Mouse (Mus musculus): ENCODE data around the gene Card10.
A peak's percentile ranks its signal among the peaks of the same experiment; 100 is the strongest.

Card10 gene

GRCm38 (mm10) chr15:78772856-78773255 lies 30.0 kb downstream of the Card10 start:
- DNase-seq (ENCODE audit: low read depth): peak; percentile 59

GRCm38 (mm10) chr15:78772368-78772763 lies 30.5 kb downstream of the Card10 start:
- DNase-seq (ENCODE audit: low read depth): peak; percentile 94

- DNase-seq (ENCODE audit: low read depth): peak; percentile 97
Observed at GRCm38 (mm10) chr15:78771531-78772367, 31.1 kb downstream of the Card10 start.

- DNase-seq (ENCODE audit: low read depth): no peak
Observed at GRCm38 (mm10) chr15:78770983-78771355, 31.9 kb downstream of the Card10 start.

- no peak for DNase-seq (ENCODE audit: low read depth)
Observed at GRCm38 (mm10) chr15:78770234-78770982, 32.4 kb downstream of the Card10 start.

GRCm38 (mm10) chr15:78769064-78769463 lies 33.8 kb downstream of the Card10 start:
- DNase-seq (ENCODE audit: low read depth): no peak

GRCm38 (mm10) chr15:78763704-78764103 lies 39.1 kb downstream of the Card10 start:
- DNase-seq (ENCODE audit: low read depth): no peak

GRCm38 (mm10) chr15:78763210-78763609 lies 39.6 kb downstream of the Card10 start:
- no peak for DNase-seq (ENCODE audit: low read depth)

- DNase-seq (ENCODE audit: low read depth): no peak
Observed at GRCm38 (mm10) chr15:78761112-78761511, 41.7 kb downstream of the Card10 start.

- DNase-seq (ENCODE audit: low read depth): no peak
Observed at GRCm38 (mm10) chr15:78758132-78758531, 44.7 kb downstream of the Card10 start.

GRCm38 (mm10) chr15:78755966-78756725 lies 46.7 kb downstream of the Card10 start:
- DNase-seq (ENCODE audit: low read depth): no peak

- no peak for DNase-seq (ENCODE audit: low read depth)
Observed at GRCm38 (mm10) chr15:78755226-78755625, 47.6 kb downstream of the Card10 start.

GRCm38 (mm10) chr15:78754144-78754543 lies 48.7 kb downstream of the Card10 start:
- DNase-seq (ENCODE audit: low read depth): peak; percentile 64

GRCm38 (mm10) chr15:78752991-78753390 lies 49.9 kb downstream of the Card10 start:
- no peak for DNase-seq (ENCODE audit: low read depth)

GRCm38 (mm10) chr15:78750608-78751350 lies 52.1 kb downstream of the Card10 start:
- DNase-seq (ENCODE audit: low read depth): no peak

- DNase-seq (ENCODE audit: low read depth): no peak
Observed at GRCm38 (mm10) chr15:78749855-78750254, 53.0 kb downstream of the Card10 start.

GRCm38 (mm10) chr15:78744206-78744605 lies 58.6 kb downstream of the Card10 start:
- DNase-seq (ENCODE audit: low read depth): peak; percentile 79

GRCm38 (mm10) chr15:78742831-78743230 lies 60.0 kb downstream of the Card10 start:
- DNase-seq (ENCODE audit: low read depth): no peak

- peak; percentile 83 for DNase-seq (ENCODE audit: low read depth)
Observed at GRCm38 (mm10) chr15:78740662-78741061, 62.2 kb downstream of the Card10 start.

- DNase-seq (ENCODE audit: low read depth): no peak
Observed at GRCm38 (mm10) chr15:78737146-78737545, 65.7 kb downstream of the Card10 start.

GRCm38 (mm10) chr15:78736681-78737100 lies 66.2 kb downstream of the Card10 start:
- no peak for DNase-seq (ENCODE audit: low read depth)

- DNase-seq (ENCODE audit: low read depth): no peak
Observed at GRCm38 (mm10) chr15:78736181-78736579, 66.7 kb downstream of the Card10 start.

Measured in 416B (cell line).